Mouse (Mus musculus): ENCODE results near the gene Ncdn. TPM values are rescaled to one million over a fixed set of nuclear protein-coding genes. Genes with fewer than 3 reads are reported as not detected.
A peak's percentile ranks its signal among the peaks of the same experiment; 100 is the strongest.

Ncdn gene
- 42.4 TPM for polyA plus RNA-seq (2012; fragmentation: generic; extraction: Trizol)
- long read RNA-seq, experiment 1, partial matches to known transcripts: 1 of 13 reads
- long read RNA-seq, experiment 1, other reads (novel, unspliced or antisense): 8 of 13 reads
- long read RNA-seq, experiment 2, transcript Ncdn-203 (7 exons, 2,375 nt): minor isoform, 10 of 132 reads
- long read RNA-seq, experiment 2, transcript Ncdn-201 (7 exons, 3,681 nt): major isoform, 99 of 132 reads
- long read RNA-seq, experiment 2, partial matches to known transcripts: 5 of 132 reads
- long read RNA-seq, experiment 2, other reads (novel, unspliced or antisense): 16 of 132 reads

DNA sequence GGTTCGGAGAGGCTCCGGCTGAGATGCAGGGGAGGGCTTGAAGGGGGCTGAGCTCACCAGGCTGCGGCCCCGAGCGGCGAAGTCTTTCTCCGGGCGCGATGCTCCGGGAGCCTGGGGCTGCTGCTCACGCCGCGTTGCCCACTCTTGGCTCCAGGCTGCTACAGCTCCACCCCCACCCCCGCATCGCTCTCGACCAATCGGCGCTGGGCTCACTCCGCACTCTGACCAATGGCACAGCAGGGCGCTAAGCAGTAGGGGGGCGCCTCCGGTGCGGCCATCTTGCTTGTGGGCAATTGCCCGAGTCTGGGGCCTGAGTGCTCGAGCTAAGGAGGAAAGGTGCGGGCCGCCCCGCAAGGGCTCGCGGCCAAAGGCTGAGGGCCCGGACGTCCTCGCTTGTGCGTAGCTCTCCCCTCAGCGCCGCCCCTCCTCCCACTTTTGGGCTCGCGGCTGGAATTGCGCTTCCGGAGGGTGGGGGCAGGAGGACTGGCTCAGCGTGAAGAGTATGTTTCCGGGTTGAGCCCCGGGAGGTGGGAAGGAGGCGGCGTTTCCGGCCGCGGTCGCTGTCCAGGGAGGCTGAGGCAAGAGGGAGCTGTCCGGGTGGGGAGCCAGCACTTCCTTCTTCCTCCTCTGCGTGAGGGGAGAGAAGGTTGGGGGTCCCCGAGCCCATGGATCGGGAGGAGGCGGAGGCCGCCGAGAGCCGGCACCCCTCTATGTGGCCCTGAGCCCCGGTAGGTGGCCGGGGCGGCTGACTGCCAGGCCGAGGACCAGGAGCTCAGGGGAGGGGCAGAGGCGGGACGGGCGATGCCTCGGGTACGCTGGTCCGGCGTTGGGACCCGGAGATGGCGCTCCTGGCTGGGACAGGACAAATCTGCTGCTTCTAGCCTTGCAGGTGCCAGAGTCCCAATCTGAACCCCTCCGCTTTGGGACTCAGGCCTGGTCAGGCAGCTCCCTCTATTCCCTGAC, at the start of gene Ncdn, which contains the start of gene AU040320:
Gene Ncdn, minus strand, starts transcription at position 171 of the 963 bp plus-strand sequence.
Gene AU040320, plus strand, starts transcription at position 277 of the 963 bp plus-strand sequence.
- peaks cover 69% of the 10 kb centered on the region for H3K79me2 ChIP-seq (ENCODE audit: control insufficient read depth, insufficient read depth)
- no peaks in the 10 kb centered on the region for H3K27me3 ChIP-seq (ENCODE audit: control insufficient read depth, insufficient read depth, insufficient read length)
- H3K79me3 ChIP-seq (ENCODE audit: low read depth): peaks cover 19% of the 10 kb centered on the region
- H3ac ChIP-seq (ENCODE audit: control insufficient read depth, insufficient read length, low read depth): peak within 1 kb of the TSS; percentile 95
- H3K4me3 ChIP-seq (ENCODE audit: insufficient read depth, poor library complexity, severe bottlenecking): peak within 1 kb of the TSS; percentile 85
- peaks cover 24% of the 10 kb centered on the region for H3K36me3 ChIP-seq (ENCODE audit: control insufficient read depth, insufficient read depth)
- TF ChIP-seq CEBPB (IDR thresholded peaks at IDR 0.05; ENCODE audit: low read depth) (no peak), MYOD1 (IDR thresholded peaks at IDR 0.05; ENCODE audit: control insufficient read depth, insufficient read length, low read depth) (no peak), MAX (IDR thresholded peaks at IDR 0.05) (no peak), MYOG (IDR thresholded peaks at IDR 0.05; ENCODE audit: control insufficient read depth, extremely low read depth, insufficient read length) (no peak), FOSL1 (IDR thresholded peaks at IDR 0.05; ENCODE audit: insufficient read depth, low read length, poor library complexity, severe bottlenecking) (no peak), CTCF (IDR thresholded peaks at IDR 0.05; ENCODE audit: control insufficient read depth, insufficient read depth, insufficient read length) (no peak)

DNA sequence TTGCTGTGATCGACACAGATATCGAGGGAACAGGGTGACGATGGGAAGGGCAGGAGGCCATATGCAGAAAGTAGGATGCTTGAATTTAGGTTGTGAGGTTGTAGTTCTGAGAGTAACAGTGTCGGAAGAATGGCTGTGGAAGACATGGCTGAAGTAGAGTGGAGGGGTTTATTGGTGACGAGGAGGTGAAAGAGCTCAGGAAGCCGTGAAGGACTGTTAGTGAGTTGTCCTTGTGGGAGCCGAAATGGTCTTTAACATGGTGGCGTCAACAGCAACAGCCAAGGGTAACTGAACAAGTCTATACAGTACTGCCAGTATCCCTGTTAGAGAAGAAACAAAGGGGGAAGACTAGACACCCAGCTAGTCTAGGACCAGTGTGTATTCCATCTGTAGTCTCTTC, 48.9 kb upstream of the Ncdn start:
- Histone ChIP-seq H3K4me3 (ENCODE audit: insufficient read depth, poor library complexity, severe bottlenecking) (no peak overlapping the region), H3K36me3 (ENCODE audit: control insufficient read depth, insufficient read depth) (no peaks in the 10 kb centered on the region)
- TF ChIP-seq CTCF (IDR thresholded peaks at IDR 0.05; ENCODE audit: control insufficient read depth, insufficient read depth, insufficient read length) (no peak), USF1 (IDR thresholded peaks at IDR 0.05; ENCODE audit: low read depth) (no peak), MYOG (IDR thresholded peaks at IDR 0.05; ENCODE audit: control insufficient read depth, extremely low read depth, insufficient read length) (no peak), MYOD1 (IDR thresholded peaks at IDR 0.05; ENCODE audit: control insufficient read depth, insufficient read length, low read depth) (no peak), FOSL1 (IDR thresholded peaks at IDR 0.05; ENCODE audit: insufficient read depth, low read length, poor library complexity, severe bottlenecking) (no peak), CEBPB (IDR thresholded peaks at IDR 0.05; ENCODE audit: low read depth) (no peak), MAX (IDR thresholded peaks at IDR 0.05) (no peak)

DNA sequence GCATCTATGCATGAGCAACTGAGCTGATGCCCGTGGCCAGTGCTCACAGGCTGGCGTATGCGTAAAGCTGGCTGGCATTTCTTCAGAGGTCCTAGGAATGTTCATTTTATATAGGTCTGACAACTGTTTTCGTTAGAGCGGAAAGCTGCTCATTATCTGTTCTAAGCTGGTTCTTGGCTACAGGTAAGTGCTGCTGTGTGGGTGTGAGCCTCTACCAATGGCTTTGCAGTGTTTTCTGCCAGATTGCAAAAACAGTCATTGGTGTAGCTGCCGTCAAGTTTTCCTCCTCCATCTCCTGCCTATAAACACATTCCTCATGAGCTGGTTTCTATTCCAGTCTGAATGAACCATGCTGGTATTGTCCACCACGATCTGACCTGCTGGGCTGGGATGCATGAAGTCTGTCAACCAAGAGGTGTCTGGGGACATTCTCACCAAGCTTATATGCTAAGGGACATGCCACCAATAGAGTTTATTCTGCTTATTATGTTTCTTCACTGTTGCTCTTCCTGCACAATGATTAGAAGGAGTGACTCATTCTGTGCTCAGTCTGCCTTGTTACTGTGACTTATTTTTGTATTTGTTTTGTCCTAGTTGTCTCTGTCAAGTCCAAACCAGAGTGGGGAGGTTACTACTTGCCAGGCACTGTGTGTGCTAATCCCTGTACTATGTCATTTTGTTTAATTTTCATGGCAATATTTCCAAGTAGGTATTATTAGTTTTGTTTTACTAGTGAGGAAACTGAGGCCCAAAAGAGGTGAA, 39.3 kb upstream of the Ncdn start:
- TF ChIP-seq USF1 (IDR thresholded peaks at IDR 0.05; ENCODE audit: low read depth) (no peak), CTCF (IDR thresholded peaks at IDR 0.05; ENCODE audit: control insufficient read depth, insufficient read depth, insufficient read length) (no peak), MAX (IDR thresholded peaks at IDR 0.05) (no peak), CEBPB (IDR thresholded peaks at IDR 0.05; ENCODE audit: low read depth) (no peak), MYOD1 (IDR thresholded peaks at IDR 0.05; ENCODE audit: control insufficient read depth, insufficient read length, low read depth) (no peak), FOSL1 (IDR thresholded peaks at IDR 0.05; ENCODE audit: insufficient read depth, low read length, poor library complexity, severe bottlenecking) (no peak), MYOG (IDR thresholded peaks at IDR 0.05; ENCODE audit: control insufficient read depth, extremely low read depth, insufficient read length) (no peak)
- peaks cover 12% of the 10 kb centered on the region for H3K36me3 ChIP-seq (ENCODE audit: control insufficient read depth, insufficient read depth)
- H3K79me3 ChIP-seq (ENCODE audit: low read depth): no peaks in the 10 kb centered on the region
- H3K79me2 ChIP-seq (ENCODE audit: control insufficient read depth, insufficient read depth): no peaks in the 10 kb centered on the region
- no peak overlapping the region for H3K4me3 ChIP-seq (ENCODE audit: insufficient read depth, poor library complexity, severe bottlenecking)
- H3K27me3 ChIP-seq (ENCODE audit: control insufficient read depth, insufficient read depth, insufficient read length): no peaks in the 10 kb centered on the region
- no peak overlapping the region for H3ac ChIP-seq (ENCODE audit: control insufficient read depth, insufficient read length, low read depth)

More for the DNA sequence above, 48.9 kb upstream of the Ncdn start:
- Histone ChIP-seq H3K79me3 (ENCODE audit: low read depth) (no peaks in the 10 kb centered on the region), H3K79me2 (ENCODE audit: control insufficient read depth, insufficient read depth) (no peaks in the 10 kb centered on the region), H3ac (ENCODE audit: control insufficient read depth, insufficient read length, low read depth) (no peak overlapping the region), H3K27me3 (ENCODE audit: control insufficient read depth, insufficient read depth, insufficient read length) (no peaks in the 10 kb centered on the region)

DNA sequence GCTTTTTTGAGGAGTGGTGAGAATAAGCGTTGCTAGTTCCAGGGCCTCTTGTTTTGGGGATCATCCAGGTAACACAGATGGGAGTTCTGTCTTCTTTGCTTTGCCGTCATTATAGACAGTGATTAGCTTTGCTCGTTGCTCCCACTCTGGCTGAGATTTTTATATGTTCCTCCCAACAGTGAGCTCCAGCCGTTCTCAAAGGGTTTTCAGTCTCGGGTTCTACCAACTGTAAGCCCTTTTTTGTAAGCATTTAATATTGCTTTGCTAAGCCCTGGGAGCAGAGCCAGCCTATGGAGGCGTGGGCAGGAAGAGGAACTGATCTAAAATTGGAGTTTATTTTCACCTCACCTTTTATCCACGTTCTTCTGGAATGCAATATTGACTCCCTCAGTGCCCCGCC, 29.8 kb upstream of the Ncdn start:
- Histone ChIP-seq H3K36me3 (ENCODE audit: control insufficient read depth, insufficient read depth) (no peaks in the 10 kb centered on the region), H3K79me3 (ENCODE audit: low read depth) (peaks cover 2% of the 10 kb centered on the region), H3K4me3 (ENCODE audit: insufficient read depth, poor library complexity, severe bottlenecking) (no peak overlapping the region), H3ac (ENCODE audit: control insufficient read depth, insufficient read length, low read depth) (no peak overlapping the region), H3K27me3 (ENCODE audit: control insufficient read depth, insufficient read depth, insufficient read length) (no peaks in the 10 kb centered on the region), H3K79me2 (ENCODE audit: control insufficient read depth, insufficient read depth) (no peaks in the 10 kb centered on the region)
- no peak for TF ChIP-seq MYOD1 (IDR thresholded peaks at IDR 0.05; ENCODE audit: control insufficient read depth, insufficient read length, low read depth)

DNA sequence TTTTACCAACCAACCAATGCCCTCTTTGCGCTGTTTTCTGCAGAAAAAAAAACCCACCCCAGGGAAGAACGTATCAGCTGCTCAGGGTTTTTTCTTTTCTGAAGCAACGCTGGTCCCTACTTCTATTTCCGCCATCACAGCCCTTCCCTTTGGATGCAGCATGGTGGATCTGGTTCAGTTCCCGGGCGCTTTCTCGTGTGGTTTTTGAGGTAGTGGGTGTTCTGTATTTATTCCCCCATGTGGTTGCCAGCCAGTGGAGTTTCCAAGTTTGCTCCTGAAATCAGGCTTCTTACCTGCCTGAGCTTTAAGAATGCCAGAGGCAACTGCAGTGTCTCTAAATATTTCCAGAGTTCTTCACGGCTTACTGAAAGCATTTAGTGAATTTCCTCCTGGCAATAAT, 29.3 kb upstream of the Ncdn start:
- TF ChIP-seq CEBPB (IDR thresholded peaks at IDR 0.05; ENCODE audit: low read depth): no peak
- no peak for TF ChIP-seq CTCF (IDR thresholded peaks at IDR 0.05; ENCODE audit: control insufficient read depth, insufficient read depth, insufficient read length)
- no peak for TF ChIP-seq FOSL1 (IDR thresholded peaks at IDR 0.05; ENCODE audit: insufficient read depth, low read length, poor library complexity, severe bottlenecking)
- TF ChIP-seq MAX (IDR thresholded peaks at IDR 0.05): no peak
- no peak for TF ChIP-seq MYOD1 (IDR thresholded peaks at IDR 0.05; ENCODE audit: control insufficient read depth, insufficient read length, low read depth)
- no peak for TF ChIP-seq USF1 (IDR thresholded peaks at IDR 0.05; ENCODE audit: low read depth)
- no peak for TF ChIP-seq MYOG (IDR thresholded peaks at IDR 0.05; ENCODE audit: control insufficient read depth, extremely low read depth, insufficient read length)
- Histone ChIP-seq H3K79me3 (ENCODE audit: low read depth) (peaks cover 2% of the 10 kb centered on the region), H3K36me3 (ENCODE audit: control insufficient read depth, insufficient read depth) (no peaks in the 10 kb centered on the region), H3K27me3 (ENCODE audit: control insufficient read depth, insufficient read depth, insufficient read length) (no peaks in the 10 kb centered on the region), H3K4me3 (ENCODE audit: insufficient read depth, poor library complexity, severe bottlenecking) (no peak overlapping the region), H3K79me2 (ENCODE audit: control insufficient read depth, insufficient read depth) (no peaks in the 10 kb centered on the region), H3ac (ENCODE audit: control insufficient read depth, insufficient read length, low read depth) (no peak overlapping the region)

Data from C2C12 (cell line).